Mouse (Mus musculus) kidney, postnatal 0 days (tissue): ENCODE measurements around the gene Trappc12. TPM values are rescaled to one million over a fixed set of nuclear protein-coding genes. Genes with fewer than 3 reads are reported as not detected.

Experiments
- ATAC-seq: fragments of 200-750 bp; cut with Nextera tagmentation; replicated peaks from 2 replicates; pipeline ENCODE4 v1.8.0; 2017; ENCODE audit warnings: low read depth, moderate number of reproducible peaks, moderate TSS enrichment, moderate library complexity; ENCODE audit not compliant: low FRiP score
- DNase-seq: peaks from one replicate; pipeline ENCODE4 v3.0.0-alpha.2; 2016; ENCODE audit warnings: low spot score
- H3K27ac ChIP-seq: fragments of 300-500 bp; sonication (generic); 2 replicates; pipeline ENCODE4 v1.5.1; 2014; ENCODE audit warnings: mild to moderate bottlenecking
- H3K27me3 ChIP-seq: fragments of 300-500 bp; sonication (generic); 2 replicates; pipeline ENCODE4 v1.6.1; 2014; ENCODE audit warnings: low read length, mixed read lengths; ENCODE audit not compliant: insufficient read depth
- H3K36me3 ChIP-seq: fragments of 300-500 bp; sonication (generic); 2 replicates; pipeline ENCODE4 v1.6.1; 2014; ENCODE audit warnings: low read length, mixed read lengths; ENCODE audit not compliant: insufficient read depth
- H3K4me1 ChIP-seq: fragments of 300-500 bp; sonication (generic); replicated peaks from 2 replicates; pipeline ENCODE4 v1.6.1; 2014; ENCODE audit warnings: antibody characterized with exemption, low read length, mixed read lengths; ENCODE audit not compliant: insufficient read depth
- H3K4me2 ChIP-seq: fragments of 300-500 bp; sonication (generic); 2 replicates; pipeline ENCODE4 v1.6.1; 2014; ENCODE audit warnings: mild to moderate bottlenecking, low read length, moderate library complexity, mixed read lengths
- H3K4me3 ChIP-seq: fragments of 300-500 bp; sonication (generic); replicated peaks from 2 replicates; pipeline ENCODE4 v1.5.1; 2014; ENCODE audit warnings: low read depth, low read length
- H3K9ac ChIP-seq: fragments of 300-500 bp; sonication (generic); 2 replicates; pipeline ENCODE4 v1.6.1; 2014; ENCODE audit warnings: low read depth, low read length
- H3K9me3 ChIP-seq: fragments of 300-500 bp; sonication (generic); replicated peaks from 2 replicates; pipeline ENCODE4 v1.6.1; 2016; ENCODE audit warnings: low read length, inconsistent platforms, mixed read lengths
- CTCF ChIP-seq: IDR thresholded peaks from 2 replicates; pipeline ENCODE4 v1.5.1; 2016; ENCODE audit warnings: antibody characterized with exemption, low read depth, mild to moderate bottlenecking, moderate library complexity
- WGBS: fragments of 180-500 bp; shearing (Covaris S2); extraction: QIAGEN DNeasy Blood & Tissue Kit; methylation state at CpG from one replicate; pipeline ENCODE4 v1.1.7; 2014; 5-methylcytosine and 5-hydroxymethylcytosine counted together
- microRNA-seq: library from miRNA; unstranded; fragments of <30 nt; microRNA quantifications from one replicate; pipeline ENCODE4, GENCODE M21; 2016
- polyA plus RNA-seq: library from polyadenylated mRNA; unstranded; fragments of >200 nt; fragmentation: Nextera tagmentation; extraction: Ambion mirVana; gene quantifications from 2 replicates; pipeline ENCODE4 v1.2.1, GENCODE M21; 2015

Gene Trappc12
- polyA plus RNA-seq, 1 experiment from 2014 or later = 29.5 TPM

GRCm38 (mm10) chr12:28674038-28674720 is 76.1 kb downstream of the Trappc12 start:
- ATAC-seq = no peak
- H3K9ac ChIP-seq = no peak overlapping the region
- H3K9me3 ChIP-seq = no peaks in the 10 kb centered on the region
- H3K4me2 ChIP-seq = peak overlapping the region; percentile 66
- DNase-seq = no peak
- peak overlapping the region; percentile 64; the same call in 1 of the 2 replicates for H3K4me3 ChIP-seq
- peaks cover 4% of the 10 kb centered on the region; the same call in 1 of the 2 replicates for H3K36me3 ChIP-seq
- peaks cover 8% of the 10 kb centered on the region for H3K4me1 ChIP-seq
- peak; percentile 33; the same call in 1 of the 2 replicates for TF ChIP-seq CTCF
- H3K27me3 ChIP-seq = no peaks in the 10 kb centered on the region
- H3K27ac ChIP-seq = 0 out of 2 replicates have a peak overlapping the region, but pooled peaks have one; percentile 93
- 88% methylated on average over 10 of the region's 10 CpGs for WGBS

- Histone ChIP-seq H3K27ac (no peak overlapping the region), H3K27me3 (no peaks in the 10 kb centered on the region), H3K36me3 (no peaks in the 10 kb centered on the region), H3K4me2 (no peak overlapping the region), H3K4me1 (peaks cover 7% of the 10 kb centered on the region), H3K9me3 (no peaks in the 10 kb centered on the region), H3K9ac (0 out of 2 replicates have a peak overlapping the region, but pooled peaks have one; percentile 40), H3K4me3 (no peak overlapping the region)
- 27% methylated on average over 8 of the region's 8 CpGs for WGBS
- TF ChIP-seq CTCF = no peak
- DNase-seq (peak; percentile 22), ATAC-seq (no peak)
Measured at GRCm38 (mm10) chr12:28667287-28667686, 83.0 kb downstream of the Trappc12 start.

GRCm38 (mm10) chr12:28666734-28667133 is 83.5 kb downstream of the Trappc12 start:
- ATAC-seq = no peak
- Histone ChIP-seq H3K4me3 (no peak overlapping the region), H3K36me3 (no peaks in the 10 kb centered on the region), H3K9ac (no peak overlapping the region), H3K27ac (no peak overlapping the region), H3K9me3 (no peaks in the 10 kb centered on the region), H3K4me1 (peaks cover 7% of the 10 kb centered on the region), H3K27me3 (no peaks in the 10 kb centered on the region), H3K4me2 (no peak overlapping the region)
- TF ChIP-seq CTCF = no peak
- 61% methylated on average over 4 of the region's 4 CpGs for WGBS
- no peak for DNase-seq

GRCm38 (mm10) chr12:28662628-28663027 is 87.6 kb downstream of the Trappc12 start:
- TF ChIP-seq CTCF = no peak
- Histone ChIP-seq H3K4me1 (peaks cover 7% of the 10 kb centered on the region), H3K4me2 (no peak overlapping the region), H3K4me3 (no peak overlapping the region), H3K9ac (no peak overlapping the region), H3K27me3 (no peaks in the 10 kb centered on the region), H3K36me3 (peaks cover 24% of the 10 kb centered on the region), H3K27ac (no peak overlapping the region), H3K9me3 (no peaks in the 10 kb centered on the region)
- 76% methylated on average over 4 of the region's 4 CpGs for WGBS
- DNase-seq (no peak), ATAC-seq (no peak)

- peak within 1 kb of the TSS; percentile 79 for H3K4me2 ChIP-seq
- TF ChIP-seq CTCF = no peak
- peak within 1 kb of the TSS; percentile 89 for H3K4me3 ChIP-seq
- peaks cover 7% of the 10 kb centered on the region; the same call in 1 of the 2 replicates for H3K4me1 ChIP-seq
- DNase-seq (peak; percentile 91), ATAC-seq (peak; percentile 95)
- H3K27me3 ChIP-seq = no peaks in the 10 kb centered on the region
- no peaks in the 10 kb centered on the region for H3K9me3 ChIP-seq
- peak within 1 kb of the TSS; percentile 79 for H3K9ac ChIP-seq
- WGBS = 2% methylated on average over 52 of the region's 52 CpGs
- peaks cover 5% of the 10 kb centered on the region; the same call in 1 of the 2 replicates for H3K36me3 ChIP-seq
- H3K27ac ChIP-seq = peak within 1 kb of the TSS; percentile 27; the same call in 1 of the 2 replicates
Measured at GRCm38 (mm10) chr12:28649141-28650110, 100.8 kb downstream of the Trappc12 start, which contains the start of gene Rnaseh1. Gene Rnaseh1, plus strand, starts transcription at chr12:28649602.

Small RNA genes lying within 50 kb of the gene (microRNA-seq; reads per million reads assigned to microRNA genes)
- gene Mir6937 = not detected

Other genes starting within 250 kb of the Trappc12 start
- gene Dcdc2c, start 198.1 kb downstream of the Trappc12 start, polyA plus RNA-seq = not detected in 2 replicates
- gene Allc, start 167.9 kb downstream of the Trappc12 start, polyA plus RNA-seq = not detected in 2 replicates
- gene Colec11, start 127.1 kb downstream of the Trappc12 start, polyA plus RNA-seq = 2.2 TPM in 2 replicates
- 949 and 1,081 TPM in 2 replicates for gene Rps7, start 114.5 kb downstream of the Trappc12 start, polyA plus RNA-seq
- 23.7 and 24.8 TPM in 2 replicates for gene Rnaseh1, start 100.9 kb downstream of the Trappc12 start, polyA plus RNA-seq
- gene Adi1, start 75.2 kb downstream of the Trappc12 start, polyA plus RNA-seq = 91.7 and 98.1 TPM in 2 replicates
- gene Eipr1, start 1.3 kb upstream of the Trappc12 start, polyA plus RNA-seq = 34.8 and 35.3 TPM in 2 replicates